Mouse (Mus musculus): Measurements from ENCODE around the gene Dlk2.

GRCm38 (mm10) chr17:46283911-46284310 is 13.3 kb upstream of the Dlk2 start:
- TF ChIP-seq CTCF (IDR thresholded peaks at IDR 0.05) = no peak
- no peak for TF ChIP-seq POLR2A (IDR thresholded peaks at IDR 0.05; ENCODE audit: insufficient read depth, low read depth, low read length)

Measured in heart, adult 2 months (tissue).